Mouse (Mus musculus) heart, adult 11 months (tissue): ENCODE data around the gene Rufy1.
A peak's percentile ranks its signal among the peaks of the same experiment; 100 is the strongest.

Source experiments
- DNase-seq: peaks from one replicate; pipeline ENCODE4 v3.0.0; 2022

Gene Rufy1

GRCm38 (mm10) chr11:50376911-50377891 lies 53.7 kb downstream of the Rufy1 start, which contains the start of gene Hnrnph1:
Hnrnph1 (plus strand) TSS chr11:50376990.
- DNase-seq: peak; percentile 100

- DNase-seq: peak; percentile 92
Observed at GRCm38 (mm10) chr11:50376156-50376790, 54.7 kb downstream of the Rufy1 start.

- peak; percentile 85 for DNase-seq
Observed at GRCm38 (mm10) chr11:50375421-50375820, 55.5 kb downstream of the Rufy1 start.

GRCm38 (mm10) chr11:50374286-50375015 lies 56.5 kb downstream of the Rufy1 start:
- peak; percentile 87 for DNase-seq

- DNase-seq: peak; percentile 76
Observed at GRCm38 (mm10) chr11:50373621-50374020, 57.3 kb downstream of the Rufy1 start.

GRCm38 (mm10) chr11:50373086-50373485 lies 57.8 kb downstream of the Rufy1 start:
- DNase-seq: peak; percentile 75

- peak; percentile 51 for DNase-seq
Observed at GRCm38 (mm10) chr11:50371911-50372310, 59.0 kb downstream of the Rufy1 start.

- DNase-seq: peak; percentile 90
Observed at GRCm38 (mm10) chr11:50371399-50371841, 59.5 kb downstream of the Rufy1 start.

- DNase-seq: peak; percentile 90
Observed at GRCm38 (mm10) chr11:50370969-50371368, 60.0 kb downstream of the Rufy1 start.

- DNase-seq: peak; percentile 81
Observed at GRCm38 (mm10) chr11:50369360-50369911, 61.5 kb downstream of the Rufy1 start.

- peak; percentile 85 for DNase-seq
Observed at GRCm38 (mm10) chr11:50367531-50367930, 63.4 kb downstream of the Rufy1 start.

GRCm38 (mm10) chr11:50365322-50365721 lies 65.6 kb downstream of the Rufy1 start:
- DNase-seq: no peak

GRCm38 (mm10) chr11:50364548-50364947 lies 66.4 kb downstream of the Rufy1 start:
- peak; percentile 92 for DNase-seq

GRCm38 (mm10) chr11:50361282-50361681 lies 69.6 kb downstream of the Rufy1 start:
- peak; percentile 36 for DNase-seq

- DNase-seq: peak; percentile 92
Observed at GRCm38 (mm10) chr11:50358950-50359861, 71.7 kb downstream of the Rufy1 start.

- no peak for DNase-seq
Observed at GRCm38 (mm10) chr11:50355395-50355794, 75.5 kb downstream of the Rufy1 start.

GRCm38 (mm10) chr11:50354851-50355250 lies 76.1 kb downstream of the Rufy1 start:
- DNase-seq: no peak

- no peak for DNase-seq
Observed at GRCm38 (mm10) chr11:50354162-50354561, 76.8 kb downstream of the Rufy1 start, which contains the start of gene Cby3. Cby3 (plus strand) TSS chr11:50354462.

- DNase-seq: no peak
Observed at GRCm38 (mm10) chr11:50352177-50352576, 78.7 kb downstream of the Rufy1 start.

GRCm38 (mm10) chr11:50346256-50347032 lies 84.5 kb downstream of the Rufy1 start:
- DNase-seq: peak; percentile 76

- peak; percentile 79 for DNase-seq
Observed at GRCm38 (mm10) chr11:50345486-50345885, 85.4 kb downstream of the Rufy1 start.
